Mouse (Mus musculus) layer of hippocampus, adult 8-10 months (tissue): ENCODE measurements around the gene Ehd1. TPM values are rescaled to one million over a fixed set of nuclear protein-coding genes. Genes with fewer than 3 reads are reported as not detected.
"Not testable (repeated sequence)": the region's sequence is repeated elsewhere in the genome, so short reads cannot be mapped to it uniquely, and the experiment has no call there.

ENCODE experiments used
- DNase-seq, 2 experiments: peaks; one replicate each; pipeline ENCODE4 v3.0.0; 2022; ENCODE audit warnings: low spot score in 2 of 2
- total RNA-seq, 4 experiments: library from RNA; stranded (reverse); gene quantifications; 2 replicates each; pipeline ENCODE4 v1.2.4; 2022

Gene Ehd1
- total RNA-seq, 4 experiments from 2014 or later = 59.1 to 76.4 (median 70.3) TPM

GRCm38 (mm10) chr19:6299450-6300267, 23.1 kb downstream of the Ehd1 start:
- DNase-seq = no peak

- DNase-seq = no peak
Measured at GRCm38 (mm10) chr19:6300402-6300841, 23.9 kb downstream of the Ehd1 start.

DNA sequence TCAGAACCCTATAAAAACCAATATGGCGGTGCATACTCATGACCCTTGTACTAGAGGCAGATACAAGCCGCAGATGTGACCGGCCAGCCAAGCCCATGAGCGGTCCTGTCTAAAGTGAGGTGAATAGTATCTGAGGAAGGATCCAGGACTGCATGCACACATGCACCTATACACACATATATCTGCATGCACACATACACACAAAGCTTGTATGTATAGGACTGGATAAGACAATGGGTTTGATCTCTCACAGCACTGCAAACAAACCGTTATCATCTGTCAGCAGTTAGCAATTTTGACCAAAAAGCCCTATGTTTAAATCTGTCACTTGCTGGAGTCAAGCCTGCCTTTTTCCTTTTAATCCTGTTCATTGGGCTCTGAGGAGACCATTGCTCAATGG, 25.6 kb downstream of the Ehd1 start:
- no peak for DNase-seq

GRCm38 (mm10) chr19:6302522-6302921, 26.0 kb downstream of the Ehd1 start:
- peak; percentile 58 to 66 for DNase-seq

DNA sequence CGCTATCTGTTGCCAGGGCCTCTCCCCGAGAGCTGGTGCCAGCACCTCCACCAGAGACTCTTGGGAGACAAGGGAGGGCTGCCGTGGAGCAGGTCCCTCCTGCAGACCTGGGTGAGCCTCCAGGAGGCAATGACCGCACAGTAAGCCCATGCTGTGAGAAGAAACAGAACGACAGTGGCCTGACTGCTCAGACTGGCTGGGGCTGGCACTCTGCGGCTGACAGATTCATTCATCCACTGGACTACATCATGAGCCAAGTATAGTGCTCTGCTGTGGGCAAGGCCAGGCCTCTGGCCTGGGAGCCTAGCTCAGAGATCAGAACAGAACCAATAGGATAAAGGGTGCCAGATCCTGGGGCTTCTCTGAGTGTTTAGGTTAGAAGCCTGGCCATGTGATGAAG, 27.3 kb downstream of the Ehd1 start:
- no peak for DNase-seq

DNA sequence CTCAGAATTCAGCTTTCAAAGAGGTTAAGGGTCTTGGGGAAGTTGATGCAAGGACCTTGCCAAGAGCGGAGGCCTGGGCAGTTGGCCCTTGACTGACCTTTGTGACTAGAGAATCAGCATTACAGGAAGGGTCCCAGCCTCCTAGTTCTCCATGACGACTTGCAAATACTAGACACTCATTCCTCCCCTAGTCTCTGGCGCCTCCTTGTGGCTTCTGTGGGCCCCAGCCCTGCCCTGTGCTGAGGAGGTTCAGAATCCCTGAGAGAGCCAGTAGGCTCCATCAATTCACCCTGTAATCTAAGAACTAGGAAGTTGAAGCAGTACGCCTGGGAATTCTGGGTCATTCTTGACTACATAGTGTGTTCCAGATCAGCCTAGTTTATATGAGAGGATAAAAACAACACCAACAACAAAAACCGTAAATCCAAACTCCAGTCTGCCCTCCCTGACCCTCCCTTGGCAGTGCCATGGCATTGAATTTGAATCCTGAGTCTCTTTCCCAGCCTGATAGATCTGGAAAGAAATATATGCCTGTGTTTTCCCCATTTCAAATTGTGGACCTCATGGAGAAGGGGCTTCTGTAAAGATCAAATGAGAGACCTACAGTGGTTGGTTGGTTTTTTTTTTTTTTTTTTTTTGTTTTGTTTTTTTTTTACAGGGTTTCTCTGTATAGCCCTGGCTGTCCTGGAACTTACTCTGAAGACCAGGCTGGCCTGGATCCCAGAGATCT, 28.4 kb downstream of the Ehd1 start:
- DNase-seq = peak; percentile 81 to 84

DNA sequence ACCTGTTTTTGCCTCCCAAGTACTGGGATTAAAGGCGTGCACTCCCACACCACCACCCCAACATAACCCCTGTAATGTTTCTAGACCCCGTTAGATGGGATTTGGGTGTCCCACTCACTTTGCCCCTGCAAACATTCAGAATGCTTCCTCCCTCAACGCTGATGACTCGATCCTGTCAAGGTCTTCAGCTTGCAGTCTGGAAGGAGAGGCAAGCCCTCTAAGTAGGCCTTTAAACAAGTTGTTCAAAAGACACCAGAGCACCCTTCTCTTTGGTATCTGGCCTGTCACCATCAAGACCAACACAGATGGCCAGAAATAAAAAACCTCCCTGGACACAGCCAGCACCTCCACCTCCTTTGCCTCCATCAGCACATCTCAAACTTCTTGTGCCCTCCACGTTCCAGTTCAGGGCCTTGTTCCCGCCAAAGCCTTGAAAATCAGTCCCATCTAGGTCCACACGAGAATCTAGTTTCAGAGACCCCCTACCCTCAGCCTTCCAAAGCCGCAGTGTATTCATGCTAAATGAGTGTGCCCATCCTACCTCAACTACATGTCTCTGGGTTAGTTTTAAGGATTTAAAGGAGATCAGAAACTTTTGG, 29.1 kb downstream of the Ehd1 start:
- no peak for DNase-seq

- DNase-seq = no peak
Measured at GRCm38 (mm10) chr19:6306137-6306551, 29.6 kb downstream of the Ehd1 start, which contains the start of gene Cdc42bpg. TSS of gene Cdc42bpg (plus strand) at chr19:6306456.

DNA sequence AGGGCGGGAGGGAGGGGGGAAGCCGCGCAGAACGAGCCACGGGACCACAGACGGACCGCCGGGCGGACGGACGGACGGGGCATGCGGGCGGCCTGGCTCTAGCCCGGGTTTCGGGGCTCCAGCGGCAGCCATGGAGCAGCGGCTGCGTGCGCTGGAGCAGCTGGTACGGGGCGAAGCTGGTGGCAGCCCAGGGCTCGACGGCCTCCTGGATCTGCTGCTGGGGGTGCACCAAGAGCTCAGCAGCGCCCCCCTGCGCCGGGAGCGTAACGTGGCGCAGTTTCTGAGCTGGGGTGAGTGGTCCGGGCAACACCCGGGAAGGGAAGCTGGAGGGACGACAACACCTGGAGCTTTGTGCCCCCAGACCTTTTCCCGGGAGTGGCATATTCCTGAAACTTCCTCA, 30.1 kb downstream of the Ehd1 start:
- no peak for DNase-seq

DNA sequence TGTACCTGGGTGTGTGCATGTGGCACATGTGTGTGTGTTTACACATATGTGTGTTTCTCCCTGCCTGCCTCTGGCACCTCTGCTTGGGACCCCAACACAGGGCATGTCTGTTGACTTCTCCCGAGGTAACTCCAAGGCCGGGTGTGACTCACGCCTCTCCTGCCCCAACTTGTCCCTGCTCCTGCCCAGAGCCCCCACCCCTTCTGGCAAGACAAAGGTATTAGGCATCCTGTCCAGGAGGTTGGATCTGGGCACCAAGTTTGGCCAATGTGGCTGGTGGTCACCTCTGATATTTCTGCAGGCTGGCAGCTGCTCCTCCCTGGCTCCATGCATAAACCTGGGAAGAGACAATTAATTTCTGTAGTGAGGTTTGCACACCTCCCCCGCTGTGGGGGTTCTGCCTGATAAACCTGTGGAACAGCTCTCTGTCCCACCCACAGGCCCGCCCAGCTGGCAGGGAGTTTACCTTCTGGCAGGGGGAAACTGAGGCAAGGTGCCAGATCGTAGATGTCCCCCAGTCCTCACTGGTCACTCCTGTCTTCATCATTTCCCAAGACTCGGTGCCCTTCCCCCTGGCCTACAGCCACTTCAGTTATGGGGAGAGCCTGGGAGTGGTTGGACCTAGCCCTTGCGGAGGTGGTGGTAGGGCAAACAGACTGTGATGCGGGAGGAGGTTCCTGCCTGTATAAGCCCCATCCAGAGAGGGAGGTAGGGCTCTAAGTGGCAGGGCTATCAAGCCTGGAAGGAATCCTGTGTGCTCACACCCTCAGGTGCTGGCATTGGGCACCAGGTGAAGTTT, 31.4 kb downstream of the Ehd1 start:
- DNase-seq = no peak

DNA sequence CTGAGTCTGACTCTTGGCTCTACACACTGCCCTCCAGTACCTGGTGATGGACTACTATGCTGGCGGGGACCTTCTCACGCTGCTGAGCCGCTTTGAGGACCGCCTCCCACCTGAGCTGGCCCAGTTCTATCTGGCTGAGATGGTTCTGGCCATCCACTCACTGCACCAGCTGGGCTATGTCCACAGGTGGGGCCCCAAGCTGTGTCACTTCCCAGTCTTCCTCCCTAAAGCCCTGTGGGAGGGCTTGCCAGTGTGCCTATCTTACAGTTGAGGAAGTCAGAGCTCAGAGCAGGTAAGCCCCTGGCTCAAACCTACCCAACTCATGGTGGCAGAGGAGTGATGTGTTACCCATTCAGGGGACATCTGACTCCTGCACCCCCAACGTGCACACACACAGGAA, 33.7 kb downstream of the Ehd1 start:
- no peak for DNase-seq

DNA sequence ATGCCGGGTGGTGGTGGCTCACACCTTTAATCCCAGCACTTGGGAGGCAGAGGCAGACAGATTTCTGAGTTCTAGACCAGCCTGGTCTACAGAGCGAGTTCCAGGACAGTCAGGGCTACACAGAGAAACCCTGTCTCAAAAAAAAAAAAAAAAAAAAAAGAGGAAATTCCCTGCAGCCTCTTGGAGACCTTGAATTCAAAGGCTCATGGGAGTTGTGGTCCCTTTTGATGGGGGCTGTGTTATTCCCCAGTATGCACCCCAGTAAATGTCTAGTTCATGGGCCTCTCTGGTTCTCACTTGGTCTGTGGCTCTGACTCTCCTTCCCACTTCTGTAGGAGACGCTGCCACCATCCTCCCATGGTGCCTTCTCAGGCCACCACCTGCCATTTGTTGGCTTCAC, 35.3 kb downstream of the Ehd1 start:
- not testable (repeated sequence) for DNase-seq

GRCm38 (mm10) chr19:6313796-6314195, 37.3 kb downstream of the Ehd1 start:
- DNase-seq = no peak

- no peak for DNase-seq
Measured at GRCm38 (mm10) chr19:6314513-6314912, 38.0 kb downstream of the Ehd1 start.

DNA sequence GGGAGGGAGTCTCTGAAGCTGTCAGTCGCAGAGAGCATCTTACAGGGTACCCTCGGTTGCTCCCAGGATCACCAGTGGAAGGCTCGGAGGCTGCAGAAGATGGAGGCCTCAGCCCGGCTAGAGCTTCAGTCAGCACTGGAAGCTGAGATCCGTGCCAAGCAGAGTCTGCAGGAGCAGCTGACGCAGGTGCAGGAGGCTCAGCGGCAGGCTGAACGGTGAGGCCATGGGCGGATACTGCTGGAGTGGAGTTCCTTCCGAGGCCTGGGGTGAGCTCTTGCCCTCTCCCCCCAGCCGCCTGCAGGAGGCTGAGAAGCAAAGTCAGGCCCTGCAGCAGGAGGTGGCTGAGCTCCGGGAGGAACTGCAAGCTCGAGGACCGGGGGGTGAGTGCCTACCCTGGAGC, 39.0 kb downstream of the Ehd1 start:
- no peak for DNase-seq

- DNase-seq = no peak
Measured at GRCm38 (mm10) chr19:6318145-6318544, 41.6 kb downstream of the Ehd1 start.

GRCm38 (mm10) chr19:6321358-6321757, 44.8 kb downstream of the Ehd1 start:
- no peak for DNase-seq

GRCm38 (mm10) chr19:6321786-6322621, 45.5 kb downstream of the Ehd1 start:
- DNase-seq = no peak

DNA sequence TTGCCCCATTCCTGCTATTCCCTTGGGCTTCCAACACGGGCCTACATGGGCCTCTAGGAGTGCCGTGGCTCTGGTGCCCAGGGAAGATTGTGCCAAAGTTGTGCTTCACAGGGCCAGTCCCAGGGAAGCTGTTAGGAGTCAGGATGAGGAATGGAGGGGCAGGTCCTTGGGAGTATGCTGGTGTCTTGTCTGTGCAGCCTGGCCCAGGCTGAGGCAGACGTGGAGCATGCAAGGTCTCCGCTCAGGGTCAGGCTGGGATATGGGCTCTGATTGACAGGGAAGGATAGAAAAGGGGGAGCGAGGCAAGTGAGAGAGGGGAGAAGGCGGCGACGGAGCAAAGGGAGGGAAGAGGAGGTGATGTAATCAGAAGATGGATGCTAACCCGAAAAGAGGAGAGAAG, 48.2 kb downstream of the Ehd1 start:
- DNase-seq = no peak

GRCm38 (mm10) chr19:6331178-6331577, 54.7 kb downstream of the Ehd1 start:
- DNase-seq = no peak
